Mouse (Mus musculus): ENCODE results near the gene Wdr25.

Wdr25 gene

DNA sequence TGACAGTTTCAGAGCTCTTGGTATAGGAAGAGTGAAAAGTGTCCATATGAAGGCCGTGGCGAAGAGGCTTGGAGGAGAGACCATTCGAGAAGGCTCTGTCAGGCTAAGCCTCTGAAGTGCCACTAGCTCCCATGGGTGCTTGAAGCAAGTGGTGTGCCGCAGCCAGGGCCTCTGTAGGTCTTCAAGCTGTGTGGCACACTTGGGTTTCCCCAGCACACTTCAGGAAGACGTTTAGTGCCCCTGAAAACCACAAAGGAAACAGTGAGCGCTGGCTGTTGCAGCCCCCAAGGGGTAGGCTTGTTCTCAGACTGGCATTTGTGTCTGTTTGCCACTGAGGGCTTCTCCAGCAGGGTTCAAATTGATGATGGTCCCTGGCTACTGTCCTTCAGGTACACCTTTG, 90.1 kb downstream of the Wdr25 start:
- no peak for DNase-seq (ENCODE audit: inconsistent age in 2 of 2, low spot score in 1 of 2)

DNA sequence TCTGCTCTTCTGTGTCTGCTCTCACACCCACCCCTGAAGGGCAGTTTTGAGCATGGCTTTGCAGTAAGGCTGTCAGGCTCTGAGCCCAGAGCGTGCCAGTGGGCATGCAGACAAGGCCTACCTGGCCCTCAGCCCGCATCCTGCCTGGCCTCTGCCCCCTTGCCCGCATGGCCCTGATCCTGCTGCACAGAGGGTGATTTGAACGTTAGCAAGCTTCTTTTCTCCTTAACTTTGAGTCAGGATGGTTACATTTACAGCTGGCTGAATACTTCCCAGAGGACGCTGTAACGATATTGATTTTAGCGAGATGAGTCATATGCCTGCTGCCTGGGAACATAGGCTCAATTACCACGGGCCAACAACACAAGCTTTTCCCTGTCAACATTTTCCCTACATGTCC, 91.0 kb downstream of the Wdr25 start:
- DNase-seq (ENCODE audit: inconsistent age in 2 of 2, low spot score in 1 of 2) = peak in 1 of 2 experiments; percentile 46

DNA sequence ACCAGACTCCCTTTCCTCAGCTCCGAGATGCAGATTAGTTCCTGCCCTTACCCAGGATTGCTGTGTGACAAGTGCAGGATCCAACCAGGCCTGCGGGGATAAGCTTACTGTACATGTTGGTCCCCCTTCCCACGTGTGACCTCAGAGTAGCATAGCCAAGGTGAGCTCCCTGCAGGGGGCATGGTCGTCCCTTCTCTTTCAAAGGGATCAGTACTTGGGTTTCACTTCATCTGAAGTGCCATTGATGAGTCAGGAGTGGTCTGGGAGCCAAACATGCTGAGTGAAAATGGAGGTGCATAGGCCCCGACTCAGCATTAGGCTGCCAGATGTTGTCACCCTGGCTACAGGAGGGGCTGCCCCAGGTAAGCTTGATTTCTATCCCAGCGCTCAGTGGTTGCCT, 91.6 kb downstream of the Wdr25 start:
- no peak for DNase-seq (ENCODE audit: inconsistent age in 2 of 2, low spot score in 1 of 2)

DNA sequence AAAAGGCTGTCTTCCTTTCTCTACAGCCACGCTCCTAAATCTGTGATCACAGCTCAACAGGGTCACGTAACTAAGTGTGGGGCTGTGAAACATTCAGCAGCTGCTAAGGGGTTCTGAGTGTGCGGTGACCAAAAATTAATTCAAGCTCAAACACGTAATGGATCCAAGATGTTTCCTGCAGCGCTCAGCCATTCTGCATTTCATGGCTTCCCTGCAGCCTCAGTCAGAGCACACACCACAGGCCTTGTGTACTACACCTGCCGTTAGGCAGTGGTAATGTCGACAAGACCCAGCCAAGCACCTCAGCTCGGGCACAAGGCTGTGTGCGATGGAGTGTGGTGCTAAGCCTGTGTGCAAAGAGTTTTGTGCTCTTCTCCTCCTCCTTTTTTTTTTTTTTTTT, 94.0 kb downstream of the Wdr25 start:
- no peak for DNase-seq (ENCODE audit: inconsistent age in 2 of 2, low spot score in 1 of 2)

DNA sequence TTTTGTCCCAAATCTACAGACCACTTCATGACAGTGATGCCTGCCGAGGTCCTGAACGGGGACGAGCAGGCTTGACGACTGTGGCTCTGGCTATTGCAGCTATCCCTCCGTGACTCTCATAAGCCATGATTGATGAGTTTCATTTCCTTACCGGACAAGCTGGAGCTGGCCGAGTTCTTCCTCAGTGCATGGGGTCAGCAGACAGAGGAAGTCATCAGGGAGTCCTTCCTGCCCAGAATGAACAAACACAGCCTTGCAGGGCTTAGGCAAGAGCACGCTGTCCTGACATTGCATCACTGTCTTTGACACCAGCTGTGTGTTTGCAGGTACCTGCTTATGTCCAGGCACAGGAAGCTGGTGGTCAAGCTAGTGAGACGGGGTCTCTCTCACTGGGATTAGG, 97.0 kb downstream of the Wdr25 start:
- DNase-seq (ENCODE audit: inconsistent age in 2 of 2, low spot score in 1 of 2) = peak in 1 of 2 experiments; percentile 51

DNA sequence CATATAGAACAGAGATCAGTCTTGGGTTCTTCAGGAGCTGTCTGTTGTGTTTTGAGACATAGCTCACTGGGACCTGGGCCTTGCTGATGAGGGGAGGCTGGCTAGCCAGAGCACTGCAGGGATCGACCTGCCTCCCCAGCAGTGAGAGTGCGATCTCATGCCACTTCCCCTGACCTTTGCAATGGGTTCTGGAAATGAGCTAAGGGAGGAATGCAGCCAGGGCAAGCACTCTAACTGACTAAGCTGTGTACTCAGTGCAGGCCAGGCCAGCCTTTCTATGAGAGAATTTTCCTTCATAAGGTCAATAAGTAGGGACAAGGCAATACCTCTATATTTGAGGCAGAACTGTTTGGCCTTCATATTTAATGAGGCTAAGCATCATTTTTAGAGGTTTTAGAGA, 99.6 kb downstream of the Wdr25 start:
- no peak for DNase-seq (ENCODE audit: inconsistent age in 2 of 2, low spot score in 1 of 2)

DNA sequence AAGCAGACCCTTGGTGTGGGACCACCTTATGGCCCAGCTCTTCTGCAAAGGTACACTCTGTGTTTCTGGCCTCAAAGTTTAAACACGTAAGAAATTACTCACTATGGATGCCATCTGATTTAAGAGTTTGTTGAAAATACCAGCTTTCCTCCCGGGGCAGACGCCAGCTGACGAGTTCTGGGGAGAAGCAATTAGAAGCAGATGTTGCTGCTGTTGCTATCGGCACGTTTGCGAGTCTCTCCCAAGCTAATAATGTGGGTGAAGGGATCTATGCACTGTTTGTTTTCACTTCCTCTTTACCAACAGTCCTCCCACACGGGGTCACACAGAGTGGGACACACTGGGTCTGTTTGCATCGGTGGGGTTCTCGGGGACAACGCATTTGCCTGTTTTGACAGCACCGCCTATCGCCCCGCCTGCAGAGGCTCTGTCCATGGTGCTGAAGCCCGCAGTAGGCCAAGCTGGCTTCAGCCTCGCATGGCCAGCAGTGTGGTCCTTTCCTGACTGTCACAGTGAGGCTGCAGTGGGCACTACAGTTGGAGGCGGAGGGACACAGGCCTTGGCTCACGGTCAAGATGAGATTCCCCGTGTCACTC, 101.1 kb downstream of the Wdr25 start:
- peak; percentile 74 to 90 for DNase-seq (ENCODE audit: inconsistent age in 2 of 2, low spot score in 1 of 2)

DNA sequence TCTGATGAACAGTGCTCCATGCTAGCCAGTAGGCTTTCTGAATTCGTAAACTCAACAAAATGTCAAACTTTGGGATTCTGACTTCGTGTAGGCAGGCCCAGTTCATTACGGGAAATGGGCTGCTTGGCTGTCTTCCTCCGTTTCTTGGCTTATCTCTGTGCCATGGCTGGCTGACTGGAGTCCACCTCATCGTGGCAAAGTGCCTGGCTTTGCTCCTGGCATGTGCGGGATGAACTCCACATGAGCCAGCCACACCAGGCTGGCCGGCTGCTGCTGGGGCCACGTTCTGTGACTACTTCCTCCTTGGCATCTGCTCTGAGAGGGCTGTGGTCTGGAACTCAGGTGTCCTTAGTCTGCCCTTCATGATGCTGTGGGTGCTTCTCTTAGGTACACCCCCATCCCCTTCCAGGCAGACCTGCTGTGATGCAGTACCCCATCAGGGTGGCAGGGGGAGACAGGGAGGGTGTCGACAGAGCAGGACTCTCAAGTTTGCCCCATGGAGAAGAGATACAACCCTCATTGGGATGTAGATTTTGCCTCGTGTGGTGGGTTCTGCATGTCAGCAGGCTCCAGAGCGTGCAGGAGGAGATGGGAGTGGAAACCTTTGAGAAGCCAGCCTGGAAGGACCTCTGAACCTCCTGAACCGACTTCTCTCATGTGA, 102.7 kb downstream of the Wdr25 start:
- DNase-seq (ENCODE audit: inconsistent age in 2 of 2, low spot score in 1 of 2) = no peak

DNA sequence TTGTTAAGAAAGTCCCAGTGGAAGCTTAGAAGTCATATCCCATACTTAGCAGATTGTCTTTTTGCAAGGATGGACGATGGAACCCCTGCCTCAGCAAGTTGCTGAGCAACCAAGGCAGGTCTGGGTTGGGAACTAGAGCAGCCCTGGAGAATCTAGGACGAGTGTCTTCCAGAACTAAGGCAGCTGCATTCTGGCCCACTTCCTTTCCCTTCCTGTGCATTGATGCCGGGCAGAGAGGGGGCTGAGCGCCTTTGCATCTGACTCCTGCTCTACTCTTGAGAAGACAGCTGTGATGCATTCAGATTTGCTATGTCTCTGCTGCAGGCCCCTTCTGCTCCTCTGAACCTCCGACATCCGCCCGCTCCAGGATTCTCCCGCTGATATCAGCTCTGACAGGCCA, 103.8 kb downstream of the Wdr25 start:
- DNase-seq (ENCODE audit: inconsistent age in 2 of 2, low spot score in 1 of 2) = no peak

DNA sequence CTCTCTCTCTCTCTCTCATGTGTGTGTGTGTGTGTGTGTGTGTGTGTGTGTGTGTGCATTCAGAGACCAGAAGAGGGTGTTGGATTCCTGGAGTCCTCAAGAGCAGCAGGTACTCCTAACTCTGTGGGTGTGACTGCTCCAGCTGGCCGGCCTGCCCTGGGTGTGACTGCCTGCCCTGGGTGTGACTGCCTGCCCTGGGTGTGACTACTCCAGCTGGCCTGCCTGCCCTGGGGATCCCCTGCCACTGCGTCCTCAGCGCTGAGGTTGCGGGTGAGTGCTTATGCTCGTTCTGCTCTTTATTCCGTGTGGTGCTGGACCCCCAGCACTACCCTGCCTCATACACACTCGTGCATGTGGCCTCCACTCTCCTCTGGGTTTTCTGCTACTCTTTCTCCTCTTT, 109.5 kb downstream of the Wdr25 start:
- no peak for DNase-seq (ENCODE audit: inconsistent age in 2 of 2, low spot score in 1 of 2)

DNA sequence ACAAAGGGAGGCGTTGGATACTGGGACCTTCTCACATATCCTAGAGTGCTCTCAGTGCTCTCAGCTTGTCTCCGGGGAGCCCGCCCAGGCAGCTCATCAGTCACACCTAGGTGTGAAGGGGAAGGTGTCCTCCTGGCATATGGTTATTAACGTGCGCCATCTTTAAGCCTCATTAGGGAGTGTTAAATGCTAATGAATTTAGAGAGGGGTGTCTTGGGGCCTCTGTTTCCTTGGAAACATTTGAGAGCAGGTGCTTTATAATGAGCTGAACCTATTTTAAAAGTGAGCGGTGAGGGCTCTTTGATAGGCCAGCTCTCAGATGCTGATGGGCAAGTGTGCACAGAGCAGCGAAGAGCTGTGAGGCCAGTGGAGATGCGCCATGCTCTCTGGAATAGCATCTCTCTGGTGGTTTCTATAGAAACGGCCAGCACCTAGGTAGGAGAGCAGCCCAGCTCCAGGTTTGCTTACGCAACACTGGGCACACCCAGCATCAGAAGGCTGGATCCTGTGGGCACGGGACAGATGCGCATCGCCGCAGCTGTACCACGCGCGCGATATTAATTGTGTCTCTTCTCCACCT, 116.7 kb downstream of the Wdr25 start:
- DNase-seq (ENCODE audit: inconsistent age in 2 of 2, low spot score in 1 of 2) = no peak

DNA sequence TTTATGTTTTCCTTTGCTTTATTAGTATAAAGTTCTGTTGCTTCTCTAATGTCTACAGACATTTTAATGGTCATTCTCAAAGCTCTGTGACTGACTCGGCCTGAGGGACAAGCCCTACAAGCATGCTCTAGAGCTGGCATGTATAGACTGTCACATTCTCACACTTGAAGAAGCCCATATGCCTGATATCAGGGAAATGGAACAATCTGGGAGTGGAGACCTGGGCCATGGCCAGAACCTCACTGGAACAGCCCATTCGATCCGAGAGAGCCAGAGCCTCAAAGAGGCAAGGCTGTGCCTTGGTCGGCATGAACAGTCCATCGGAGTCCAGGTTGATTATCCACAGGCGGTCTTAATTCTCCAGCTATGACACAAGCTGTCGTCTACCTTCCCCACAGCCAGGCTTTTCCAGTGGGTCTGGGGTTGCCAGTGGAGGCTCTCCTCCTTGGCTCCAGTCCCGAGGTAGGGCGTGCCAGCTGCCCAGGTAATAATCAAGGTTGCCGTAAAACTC, 128.8 kb downstream of the Wdr25 start:
- no peak for DNase-seq (ENCODE audit: inconsistent age in 2 of 2, low spot score in 1 of 2)

DNA sequence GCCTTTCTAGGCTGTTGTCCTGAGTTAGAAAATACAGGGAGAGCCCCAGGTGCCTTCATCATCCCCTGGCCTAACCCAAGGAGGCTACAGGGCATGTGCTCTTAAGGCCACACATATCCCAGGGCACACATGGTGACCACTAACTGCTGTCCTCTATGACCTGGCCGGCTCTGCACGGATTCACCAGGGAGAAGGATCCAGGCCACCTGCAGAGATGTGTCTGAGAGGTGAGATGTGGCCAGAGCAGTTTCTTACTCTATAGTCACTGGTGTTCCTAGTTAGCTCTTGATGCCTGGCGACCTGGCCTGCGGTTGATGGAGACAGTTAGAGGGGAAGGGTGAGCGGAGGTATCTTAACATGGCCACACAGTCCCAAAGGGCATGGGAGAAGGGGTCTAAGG, 129.5 kb downstream of the Wdr25 start:
- no peak for DNase-seq (ENCODE audit: inconsistent age in 2 of 2, low spot score in 1 of 2)

DNA sequence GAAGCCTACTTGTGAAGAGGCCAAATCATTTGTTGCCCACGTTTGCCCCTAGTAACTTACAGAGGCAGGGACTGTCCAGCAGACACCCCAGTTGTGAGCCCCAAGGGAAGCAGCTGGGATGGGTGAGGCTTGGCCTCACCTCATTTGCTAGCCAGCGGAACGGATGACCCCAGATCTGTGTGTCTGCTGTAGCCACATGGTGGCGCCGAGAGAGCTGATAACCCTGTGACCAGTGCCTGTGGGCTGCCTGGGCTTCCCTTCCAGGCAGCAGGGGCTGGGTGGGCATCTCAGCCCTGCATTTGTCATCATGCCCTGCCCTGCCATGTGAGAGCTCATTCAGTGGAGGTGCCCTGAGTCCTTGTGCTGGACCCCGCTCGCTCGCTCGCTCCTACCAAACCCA, 130.3 kb downstream of the Wdr25 start:
- no peak for DNase-seq (ENCODE audit: inconsistent age in 2 of 2, low spot score in 1 of 2)

DNA sequence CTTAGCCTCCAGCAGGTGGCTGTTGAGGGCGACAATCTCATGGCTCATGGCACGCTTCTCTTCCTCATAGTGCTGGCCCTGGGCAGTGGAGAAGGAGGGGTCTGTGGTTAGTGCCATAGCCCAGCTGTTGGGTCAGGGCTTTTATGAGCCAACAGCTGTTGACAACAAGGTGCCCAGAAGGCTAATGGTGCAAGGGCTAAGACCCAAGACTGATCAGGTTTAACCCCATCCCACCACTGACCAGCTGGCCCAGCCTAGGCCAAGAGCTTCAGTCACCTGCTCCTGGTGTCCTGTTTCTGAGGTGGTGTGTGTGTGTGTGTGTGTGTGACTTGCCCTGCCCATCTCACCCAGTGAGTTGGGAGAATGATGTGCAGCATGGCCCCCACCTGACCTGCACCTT, 143.6 kb downstream of the Wdr25 start:
- no peak for DNase-seq (ENCODE audit: inconsistent age in 2 of 2, low spot score in 1 of 2)

DNA sequence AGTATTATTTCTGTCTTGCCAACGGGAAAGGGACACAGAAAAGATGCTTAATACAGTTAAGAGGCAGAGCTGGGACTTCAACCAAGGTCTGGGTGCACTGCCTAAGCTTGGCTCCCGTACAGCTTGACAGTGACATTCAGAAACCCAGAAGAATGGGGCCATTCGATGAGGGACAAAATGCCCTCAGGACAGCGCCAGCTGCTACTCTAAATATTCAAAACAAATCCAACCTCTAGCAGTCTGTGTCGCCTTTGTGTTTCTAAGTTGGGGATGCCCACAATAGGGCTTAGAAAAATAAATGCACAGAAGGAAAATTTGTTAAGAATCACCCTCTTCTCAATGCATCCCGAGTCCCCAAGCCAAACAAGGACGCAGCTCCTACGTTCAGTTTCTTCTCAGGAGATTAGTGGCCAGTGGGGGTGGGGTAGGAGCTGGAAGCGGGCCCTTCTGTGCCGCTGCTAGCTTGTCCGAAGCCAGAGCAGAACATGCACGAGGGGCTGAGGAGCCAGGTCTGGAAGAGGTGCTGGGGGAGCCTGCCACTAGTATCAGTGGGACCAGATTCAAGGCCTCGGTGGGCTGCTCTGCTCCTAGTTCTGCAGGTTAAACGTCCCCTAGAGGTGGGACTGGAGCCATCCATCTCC, 144.9 kb downstream of the Wdr25 start:
- DNase-seq (ENCODE audit: inconsistent age in 2 of 2, low spot score in 1 of 2) = no peak

DNA sequence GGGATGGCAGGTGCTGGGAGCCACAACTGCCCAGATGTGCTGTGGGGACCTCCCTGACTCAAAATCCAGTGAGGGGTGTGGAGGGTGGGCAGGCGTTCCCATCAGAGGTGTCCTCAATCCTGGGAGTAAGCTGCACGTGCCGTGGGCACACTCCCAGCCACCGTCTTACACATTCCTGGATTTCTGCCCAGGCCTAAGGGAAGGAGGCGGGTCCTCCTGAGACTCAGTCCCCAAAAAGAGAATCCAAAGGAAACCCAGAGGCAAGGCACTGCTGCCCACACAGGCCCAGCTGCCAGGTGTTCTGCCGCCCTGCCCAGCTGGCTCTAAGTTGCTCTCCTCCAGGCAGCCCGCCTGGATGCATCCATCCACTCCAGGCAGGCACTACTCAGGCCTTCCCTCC, 145.9 kb downstream of the Wdr25 start:
- DNase-seq (ENCODE audit: inconsistent age in 2 of 2, low spot score in 1 of 2) = no peak

DNA sequence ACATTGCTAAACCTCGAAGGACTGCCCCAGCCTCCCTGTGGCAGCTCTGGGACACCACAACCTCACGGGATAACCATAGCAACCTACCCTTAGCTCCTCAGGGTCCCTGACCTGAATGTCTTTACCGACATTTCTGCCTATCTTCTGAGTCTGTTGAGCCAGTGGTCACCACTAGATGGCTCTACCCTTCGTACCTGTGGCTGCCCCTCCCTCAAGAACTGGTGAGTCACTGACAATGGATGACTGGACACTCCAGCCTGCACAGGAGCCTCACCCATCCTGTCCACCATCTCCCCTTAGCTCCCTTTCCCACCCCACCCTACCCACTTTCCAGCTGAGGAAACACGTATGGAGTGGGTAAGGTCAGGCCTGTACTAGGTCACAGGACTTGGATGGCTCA, 151.1 kb downstream of the Wdr25 start:
- peak; percentile 16 to 66 for DNase-seq (ENCODE audit: inconsistent age in 2 of 2, low spot score in 1 of 2)

DNA sequence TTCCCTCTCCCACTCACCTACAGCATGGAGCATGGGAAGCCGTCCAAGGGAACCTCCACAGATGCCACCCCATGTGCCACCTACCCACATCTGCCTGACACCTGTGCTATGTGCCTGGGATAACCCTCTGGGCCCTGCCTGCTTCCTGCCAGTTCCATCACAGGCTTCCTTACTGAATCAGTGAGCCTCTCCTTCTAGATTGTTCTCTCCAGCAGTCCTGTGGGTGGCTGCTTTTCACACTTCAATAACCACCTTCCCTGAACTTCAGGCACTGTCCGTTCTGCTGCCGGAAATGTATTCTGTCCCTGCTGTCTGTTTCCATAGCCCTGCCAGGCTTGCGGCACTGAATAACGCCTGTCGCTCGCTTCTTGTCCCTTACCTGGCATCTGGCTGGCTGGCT, 152.2 kb downstream of the Wdr25 start:
- no peak for DNase-seq (ENCODE audit: inconsistent age in 2 of 2, low spot score in 1 of 2)

DNA sequence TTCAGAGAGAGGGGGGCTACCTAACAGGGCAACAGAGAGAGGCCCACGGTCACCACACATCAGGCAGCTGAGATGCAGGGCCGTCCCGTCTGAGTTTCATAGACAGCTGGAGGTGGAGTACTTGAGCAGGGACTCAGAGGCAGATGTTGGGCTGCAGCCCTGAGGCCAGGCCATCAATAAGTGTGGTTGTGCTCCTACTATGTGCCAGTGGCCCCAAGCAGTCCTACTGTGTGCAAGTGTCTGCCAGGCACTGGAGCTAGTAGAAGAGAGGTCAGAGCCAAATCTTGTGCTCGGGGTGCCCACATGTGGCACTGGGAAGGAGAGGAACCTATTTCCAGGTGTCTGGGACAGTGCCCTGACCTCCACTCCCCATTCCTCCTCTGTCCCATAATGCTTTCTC, 156.5 kb downstream of the Wdr25 start:
- no peak for DNase-seq (ENCODE audit: inconsistent age in 2 of 2, low spot score in 1 of 2)

DNA sequence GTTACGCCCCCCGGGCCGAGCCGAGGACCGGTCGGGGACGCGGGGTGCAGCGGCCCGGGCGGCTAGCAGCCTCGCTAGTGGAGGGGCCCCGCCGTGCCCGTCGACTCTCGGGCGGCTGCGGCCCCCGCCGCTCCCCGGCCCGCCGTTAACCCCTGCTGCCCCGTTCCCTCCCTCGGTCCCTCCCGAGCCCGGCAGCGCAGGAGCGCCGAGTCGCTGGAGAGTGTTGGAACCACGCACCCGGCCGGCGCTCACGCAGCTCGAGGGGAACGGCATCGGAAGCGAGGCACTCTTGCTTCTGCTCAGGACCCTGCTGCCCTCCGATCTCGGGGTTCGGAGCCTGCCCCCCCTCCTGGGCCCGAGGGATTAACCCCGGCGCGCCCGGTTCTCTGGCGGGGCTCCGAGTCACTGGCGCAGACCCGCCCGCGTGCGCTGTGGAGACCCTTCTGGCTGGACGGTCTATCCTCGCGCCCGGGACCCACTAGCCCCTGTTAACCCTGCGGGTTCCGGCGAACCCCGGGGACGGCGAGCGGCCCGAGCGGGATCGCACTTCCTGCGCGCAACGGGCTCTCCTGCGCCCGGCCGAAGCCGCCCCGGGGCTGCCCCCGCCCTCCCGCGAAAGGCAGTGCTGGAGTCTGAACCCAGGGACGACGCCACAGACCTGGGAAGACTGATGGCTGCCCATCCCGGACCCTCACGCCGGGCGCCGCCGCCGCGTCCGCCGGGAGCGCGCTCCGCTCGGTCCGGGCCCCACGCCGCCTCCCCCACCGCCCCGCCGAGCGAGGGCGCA, 159.8 kb downstream of the Wdr25 start:
- DNase-seq (ENCODE audit: inconsistent age in 2 of 2, low spot score in 1 of 2) = peak in 1 of 2 experiments; percentile 38
